Mouse (Mus musculus) left cerebral cortex, adult 2 months (tissue): Measurements from ENCODE around the gene Tgfb1i1. TPM values are rescaled to one million over a fixed set of nuclear protein-coding genes. Genes with fewer than 3 reads are reported as not detected.

ENCODE experiments used
- DNase-seq, 2 experiments: peaks; one replicate each; pipeline ENCODE4 v3.0.0; 2021 to 2022; ENCODE audit warnings: low spot score in 2 of 2, mixed read lengths in 1 of 2; ENCODE audit errors: extremely low spot score in 1 of 2
- H3K27ac ChIP-seq: fragments of 200-600 bp; 2 replicates; pipeline ENCODE4 v1.8.1; 2022
- H3K4me3 ChIP-seq: fragments of 200-600 bp; 2 replicates; pipeline ENCODE4 v1.8.1; 2022
- CTCF ChIP-seq: fragments of 200-600 bp; IDR thresholded peaks from 2 replicates; pipeline ENCODE4 v1.8.1; 2022; ENCODE audit warnings: antibody characterized with exemption, mild to moderate bottlenecking, moderate library complexity
- intact Hi-C: fragments of 180-260 bp; cut with DNase I; formaldehyde crosslinking; loops from one replicate; pipeline ENCODE4 v1.15.1; 2025
- total RNA-seq, 2 experiments: library from RNA; stranded (reverse); gene quantifications; 2 replicates each; pipeline ENCODE4 v1.2.3; 2021

The Tgfb1i1 gene
- total RNA-seq, 2 experiments from 2014 or later, result 18.9 to 22.2 TPM

GRCm38 (mm10) chr7:128247443-128247842, 831 bp downstream of the Tgfb1i1 start:
- peak overlapping the region; percentile 69 for H3K4me3 ChIP-seq
- peak overlapping the region; percentile 88 for H3K27ac ChIP-seq
- intact Hi-C loops, result loop anchor here (2.0 to 5.0 kb wide), 4 partner anchors 97 to 460 kb away; partner anchors contain the start of genes Rgs10 and Tial1
- peak; percentile 82 for DNase-seq
- peak; percentile 81 for TF ChIP-seq CTCF

GRCm38 (mm10) chr7:128248081-128249042, 1.8 kb downstream of the Tgfb1i1 start:
- intact Hi-C loops, result loop anchor here (5.0 kb wide), 2 partner anchors 169 to 459 kb away; partner anchors contain the start of gene Rgs10
- no peak overlapping the region for H3K27ac ChIP-seq
- no peak for TF ChIP-seq CTCF
- H3K4me3 ChIP-seq, result peak overlapping the region; percentile 69
- no peak for DNase-seq

GRCm38 (mm10) chr7:128249998-128250397, 3.4 kb downstream of the Tgfb1i1 start:
- TF ChIP-seq CTCF, result no peak
- no peak for DNase-seq
- Histone ChIP-seq H3K4me3 (no peak overlapping the region), H3K27ac (no peak overlapping the region)
- intact Hi-C loops, result loop anchor here (5.0 kb wide), 3 partner anchors 47 to 457 kb away; partner anchors contain the start of genes BC017158 and Rgs10

- DNase-seq, result no peak
- no peak for TF ChIP-seq CTCF
- H3K27ac ChIP-seq, result no peak overlapping the region
- intact Hi-C loops, result loop anchor here (5.0 kb wide), 1 partner anchor 45 kb away; the partner anchor contains the start of gene BC017158
- no peak overlapping the region for H3K4me3 ChIP-seq
Observed at GRCm38 (mm10) chr7:128251946-128252345, 5.3 kb downstream of the Tgfb1i1 start.

- peak; percentile 57 to 77 for DNase-seq
- no peak overlapping the region for H3K4me3 ChIP-seq
- H3K27ac ChIP-seq, result no peak overlapping the region
- TF ChIP-seq CTCF, result no peak
- intact Hi-C loops, result loop anchor here (5.0 kb wide), 1 partner anchor 45 kb away; the partner anchor contains the start of gene BC017158
Observed at GRCm38 (mm10) chr7:128252609-128253008, 6.0 kb downstream of the Tgfb1i1 start.

- Histone ChIP-seq H3K27ac (no peak overlapping the region), H3K4me3 (no peak overlapping the region)
- TF ChIP-seq CTCF, result no peak
- intact Hi-C loops, result loop anchor here (5.0 kb wide), 1 partner anchor 42 kb away; the partner anchor contains the start of gene BC017158
- no peak for DNase-seq
Observed at GRCm38 (mm10) chr7:128254978-128255377, 8.4 kb downstream of the Tgfb1i1 start.

- intact Hi-C loops, result no loop called here
- no peak overlapping the region for H3K27ac ChIP-seq
- TF ChIP-seq CTCF, result no peak
- DNase-seq, result no peak
- H3K4me3 ChIP-seq, result no peak overlapping the region
Observed at GRCm38 (mm10) chr7:128255757-128256156, 9.1 kb downstream of the Tgfb1i1 start.

- no peak for TF ChIP-seq CTCF
Observed at GRCm38 (mm10) chr7:128256783-128257334, 10.2 kb downstream of the Tgfb1i1 start.

GRCm38 (mm10) chr7:128265411-128265810, 18.8 kb downstream of the Tgfb1i1 start, which contains the start of gene Slc5a2:
TSS of gene Slc5a2 (plus strand) at chr7:128265657.
- H3K4me3 ChIP-seq, result no peak within 1 kb of the TSS
- no peak for TF ChIP-seq CTCF
- DNase-seq, result no peak
- H3K27ac ChIP-seq, result no peak within 1 kb of the TSS
- intact Hi-C loops, result no loop called here

More at GRCm38 (mm10) chr7:128256783-128257334, 10.2 kb downstream of the Tgfb1i1 start:
- Histone ChIP-seq H3K4me3 (no peak overlapping the region), H3K27ac (no peak overlapping the region)
- intact Hi-C loops, result no loop called here
- DNase-seq, result no peak

GRCm38 (mm10) chr7:128266056-128266455, 19.4 kb downstream of the Tgfb1i1 start:
- H3K27ac ChIP-seq, result no peak overlapping the region
- intact Hi-C loops, result no loop called here
- DNase-seq, result no peak
- H3K4me3 ChIP-seq, result no peak overlapping the region
- TF ChIP-seq CTCF, result no peak

GRCm38 (mm10) chr7:128267391-128267790, 20.8 kb downstream of the Tgfb1i1 start:
- no peak overlapping the region for H3K27ac ChIP-seq
- no peak for TF ChIP-seq CTCF
- DNase-seq, result no peak
- no peak overlapping the region for H3K4me3 ChIP-seq
- intact Hi-C loops, result no loop called here

- H3K27ac ChIP-seq, result no peak overlapping the region
- TF ChIP-seq CTCF, result no peak
- no peak for DNase-seq
- no peak overlapping the region for H3K4me3 ChIP-seq
- intact Hi-C loops, result no loop called here
Observed at GRCm38 (mm10) chr7:128267813-128268212, 21.2 kb downstream of the Tgfb1i1 start.
